Mouse (Mus musculus) liver, adult 2 months (tissue): ENCODE data around the gene Icam2. TPM values are rescaled to one million over a fixed set of nuclear protein-coding genes. Genes with fewer than 3 reads are reported as not detected.

Experiments used
- DNase-seq: peaks from one replicate; pipeline ENCODE4 v3.0.0-alpha.2; 2011; ENCODE audit warnings: low read depth, low spot score; ENCODE audit errors: extremely low read depth
- H3K27ac ChIP-seq: fragments of 200-500 bp; replicated peaks from 2 replicates; pipeline ENCODE4 v1.5.1; 2012; ENCODE audit warnings: low read depth, mild to moderate bottlenecking, control low read depth, inconsistent platforms, low read length; ENCODE audit not compliant: insufficient read depth
- H3K27me3 ChIP-seq: fragments of 200-500 bp; 2 replicates; pipeline ENCODE4 v1.6.1; 2012; ENCODE audit warnings: mild to moderate bottlenecking, moderate library complexity, low read length, inconsistent platforms; ENCODE audit not compliant: control insufficient read depth, insufficient read depth
- H3K36me3 ChIP-seq: fragments of 200-500 bp; 2 replicates; pipeline ENCODE4 v1.6.1; 2012; ENCODE audit warnings: low read length, inconsistent platforms; ENCODE audit not compliant: control insufficient read depth, insufficient read depth
- H3K4me1 ChIP-seq: fragments of 200-500 bp; 2 replicates; pipeline ENCODE4 v1.6.1; 2011; ENCODE audit warnings: low read length; ENCODE audit not compliant: control insufficient read depth, insufficient read depth
- H3K4me3 ChIP-seq: fragments of 200-500 bp; 2 replicates; pipeline ENCODE4 v1.5.1; 2011; ENCODE audit warnings: low read depth, mild to moderate bottlenecking, control low read depth, low read length, moderate library complexity; ENCODE audit not compliant: insufficient read depth
- H3K79me2 ChIP-seq: fragments of 200-500 bp; 2 replicates; pipeline ENCODE4 v1.6.1; 2012; ENCODE audit warnings: inconsistent platforms, mild to moderate bottlenecking, low read length, moderate library complexity; ENCODE audit not compliant: control insufficient read depth, insufficient read depth
- H3K9ac ChIP-seq: fragments of 200-500 bp; 2 replicates; pipeline ENCODE4 v1.6.1; 2012; ENCODE audit warnings: low read depth, mild to moderate bottlenecking, control low read depth, inconsistent platforms, low read length
- CTCF ChIP-seq: fragments of 200-500 bp; IDR thresholded peaks from 2 replicates; pipeline ENCODE4 v1.5.1; 2011; ENCODE audit warnings: low read depth, low read length, control low read depth
- POLR2A ChIP-seq: fragments of 200-500 bp; IDR thresholded peaks from 2 replicates; pipeline ENCODE4 v1.6.1; 2011; ENCODE audit warnings: low read length, control low read depth; ENCODE audit not compliant: insufficient read depth; ENCODE audit errors: extremely low read depth
- WGBS: fragments of 180-500 bp; shearing (Covaris S2); methylation state at CpG from one replicate; pipeline ENCODE4 v1.1.7; 2018; 5-methylcytosine and 5-hydroxymethylcytosine counted together
- polyA plus RNA-seq: library from polyadenylated mRNA; depleted of rRNA; stranded (reverse); fragments of >200 nt; gene quantifications from 2 replicates; pipeline ENCODE4 v1.2.3, GENCODE M21; 2012
- total RNA-seq: library from RNA; depleted of rRNA; stranded (reverse); fragments of >200 nt; gene quantifications from 2 replicates; pipeline ENCODE4 v1.2.3, GENCODE M21; 2014

Gene Icam2
- total and polyA plus RNA-seq, 2 experiments, result 5.3 to 5.4 TPM

- Histone ChIP-seq H3K79me2 (no peaks in the 10 kb centered on the region), H3K9ac (no peak overlapping the region), H3K4me3 (no peak overlapping the region), H3K27ac (no peak overlapping the region), H3K4me1 (peaks cover 14% of the 10 kb centered on the region), H3K36me3 (peaks cover 4% of the 10 kb centered on the region; the same call in 1 of the 2 replicates), H3K27me3 (no peaks in the 10 kb centered on the region)
- no peak for TF ChIP-seq POLR2A
- no peak for TF ChIP-seq CTCF
- 13% methylated on average over 3 of the region's 3 CpGs for WGBS
- no peak for DNase-seq
These were observed 1.7 kb upstream of the Icam2 start for GRCm38 (mm10) chr11:106389611-106390010.

- Histone ChIP-seq H3K4me3 (no peak overlapping the region), H3K79me2 (no peaks in the 10 kb centered on the region), H3K9ac (no peak overlapping the region), H3K27ac (no peak overlapping the region), H3K27me3 (no peaks in the 10 kb centered on the region), H3K4me1 (peaks cover 1% of the 10 kb centered on the region; the same call in 1 of the 2 replicates), H3K36me3 (no peaks in the 10 kb centered on the region)
- WGBS, result 62% methylated on average over 6 of the region's 6 CpGs
- DNase-seq, result no peak
- no peak for TF ChIP-seq CTCF
- TF ChIP-seq POLR2A, result no peak
These were observed 855 bp downstream of the Icam2 start for GRCm38 (mm10) chr11:106387020-106387419.

GRCm38 (mm10) chr11:106386409-106386808 lies 1.5 kb downstream of the Icam2 start:
- H3K9ac ChIP-seq, result no peak overlapping the region
- no peaks in the 10 kb centered on the region for H3K79me2 ChIP-seq
- no peak for TF ChIP-seq CTCF
- no peak for TF ChIP-seq POLR2A
- no peak overlapping the region for H3K27ac ChIP-seq
- WGBS, result 84% methylated on average over 3 of the region's 3 CpGs
- no peaks in the 10 kb centered on the region for H3K27me3 ChIP-seq
- H3K4me1 ChIP-seq, result no peaks in the 10 kb centered on the region
- no peak overlapping the region for H3K4me3 ChIP-seq
- no peaks in the 10 kb centered on the region for H3K36me3 ChIP-seq
- no peak for DNase-seq

- no peak overlapping the region for H3K9ac ChIP-seq
- no peaks in the 10 kb centered on the region for H3K27me3 ChIP-seq
- WGBS, result 78% methylated on average over 6 of the region's 6 CpGs
- H3K4me1 ChIP-seq, result no peaks in the 10 kb centered on the region; the same call in 1 of the 2 replicates
- H3K27ac ChIP-seq, result peak overlapping the region; percentile 77
- no peak overlapping the region for H3K4me3 ChIP-seq
- no peaks in the 10 kb centered on the region for H3K36me3 ChIP-seq
- H3K79me2 ChIP-seq, result no peaks in the 10 kb centered on the region
- no peak for DNase-seq
- TF ChIP-seq CTCF (no peak), POLR2A (no peak)
These were observed 4.7 kb downstream of the Icam2 start for GRCm38 (mm10) chr11:106383051-106383790.

GRCm38 (mm10) chr11:106382424-106382823 lies 5.5 kb downstream of the Icam2 start:
- H3K27me3 ChIP-seq, result no peaks in the 10 kb centered on the region
- H3K9ac ChIP-seq, result peak overlapping the region; percentile 33; the same call in 1 of the 2 replicates
- WGBS, result 83% methylated on average over 5 of the region's 5 CpGs
- DNase-seq, result no peak
- H3K4me3 ChIP-seq, result peak overlapping the region; percentile 37
- no peaks in the 10 kb centered on the region for H3K36me3 ChIP-seq
- H3K27ac ChIP-seq, result peak overlapping the region; percentile 64
- H3K4me1 ChIP-seq, result no peaks in the 10 kb centered on the region; the same call in 1 of the 2 replicates
- no peaks in the 10 kb centered on the region for H3K79me2 ChIP-seq
- TF ChIP-seq CTCF (no peak), POLR2A (no peak)

GRCm38 (mm10) chr11:106381883-106382282 lies 6.0 kb downstream of the Icam2 start:
- Histone ChIP-seq H3K36me3 (no peaks in the 10 kb centered on the region), H3K4me1 (no peaks in the 10 kb centered on the region; the same call in 1 of the 2 replicates), H3K27ac (peak overlapping the region; percentile 64), H3K79me2 (no peaks in the 10 kb centered on the region), H3K4me3 (peak overlapping the region; percentile 37), H3K9ac (peak overlapping the region; percentile 33; the same call in 1 of the 2 replicates), H3K27me3 (no peaks in the 10 kb centered on the region)
- TF ChIP-seq CTCF (peak; percentile 44), POLR2A (no peak)
- 60% methylated on average over 7 of the region's 7 CpGs for WGBS
- DNase-seq, result no peak
